Mouse (Mus musculus): ENCODE measurements around the gene Myh3.

- no peak for TF ChIP-seq CTCF (IDR thresholded peaks at IDR 0.05; ENCODE audit: extremely low read depth, insufficient read depth, insufficient read length, insufficient replicate concordance)
- no peak for TF ChIP-seq POLR2A (IDR thresholded peaks at IDR 0.05; ENCODE audit: low read depth, low read length)
Measured at GRCm38 (mm10) chr11:67031603-67031915, 46.5 kb upstream of the Myh3 start.

Measured in spleen, adult 2 months (tissue).